Mouse (Mus musculus) limb, embryonic 13.5 days (tissue): ENCODE results near the gene Zfp213. TPM values are rescaled to one million over a fixed set of nuclear protein-coding genes. Genes with fewer than 3 reads are reported as not detected.

Experiments
- ATAC-seq: fragments of 200-750 bp; cut with Nextera tagmentation; 2 replicates; pipeline ENCODE4 v1.8.0; 2017; ENCODE audit warnings: low read depth, moderate number of reproducible peaks, moderate TSS enrichment; ENCODE audit not compliant: low FRiP score
- H3K27ac ChIP-seq: fragments of 300-500 bp; sonication (generic); 2 replicates; pipeline ENCODE4 v1.5.1; 2015; ENCODE audit warnings: inconsistent platforms, mild to moderate bottlenecking, moderate library complexity
- H3K27me3 ChIP-seq: fragments of 300-500 bp; sonication (generic); 2 replicates; pipeline ENCODE4 v1.6.1; 2015; ENCODE audit warnings: mild to moderate bottlenecking, inconsistent platforms
- H3K36me3 ChIP-seq: fragments of 300-500 bp; sonication (generic); 2 replicates; pipeline ENCODE4 v1.6.1; 2015; ENCODE audit warnings: inconsistent platforms, mild to moderate bottlenecking, moderate library complexity
- H3K4me1 ChIP-seq: fragments of 300-500 bp; sonication (generic); 2 replicates; pipeline ENCODE4 v1.6.1; 2015; ENCODE audit warnings: inconsistent platforms
- H3K4me2 ChIP-seq: fragments of 300-500 bp; sonication (generic); replicated peaks from 2 replicates; pipeline ENCODE4 v1.6.1; 2015; ENCODE audit warnings: inconsistent platforms, mild to moderate bottlenecking, moderate library complexity
- H3K4me3 ChIP-seq: fragments of 300-500 bp; sonication (generic); 2 replicates; pipeline ENCODE4 v1.5.1; 2015; ENCODE audit warnings: moderate library complexity, mild to moderate bottlenecking, inconsistent platforms
- H3K9ac ChIP-seq: fragments of 300-500 bp; sonication (generic); 2 replicates; pipeline ENCODE4 v1.6.1; 2015; ENCODE audit warnings: mild to moderate bottlenecking, inconsistent platforms
- H3K9me3 ChIP-seq: fragments of 300-500 bp; sonication (generic); 2 replicates; pipeline ENCODE4 v1.6.1; 2016; ENCODE audit warnings: inconsistent platforms
- WGBS: fragments of 180-500 bp; shearing (Covaris S2); methylation state at CpG from one replicate; pipeline ENCODE4 v1.1.7; 2015; 5-methylcytosine and 5-hydroxymethylcytosine counted together
- polyA plus RNA-seq: library from polyadenylated mRNA; unstranded; fragments of >200 nt; fragmentation: Nextera tagmentation; extraction: Ambion mirVana; gene quantifications from 2 replicates; pipeline ENCODE4 v1.2.1, GENCODE M21; 2015

Gene Zfp213
- polyA plus RNA-seq = 21.0 and 21.7 TPM in 2 replicates

GRCm38 (mm10) chr17:23563595-23564367, at the start of gene Zfp213:
Zfp213 (minus strand) TSS chr17:23564238.
- H3K9ac ChIP-seq = peak within 1 kb of the TSS; percentile 89
- H3K9me3 ChIP-seq = no peaks in the 10 kb centered on the region
- WGBS = under 1% methylated on average over 59 of the region's 59 CpGs
- H3K36me3 ChIP-seq = peaks cover 28% of the 10 kb centered on the region
- peak; percentile 96 for ATAC-seq
- no peaks in the 10 kb centered on the region for H3K27me3 ChIP-seq
- H3K27ac ChIP-seq = peak within 1 kb of the TSS; percentile 93
- H3K4me3 ChIP-seq = peak within 1 kb of the TSS; percentile 76
- H3K4me1 ChIP-seq = peaks cover 15% of the 10 kb centered on the region
- peak within 1 kb of the TSS; percentile 86 for H3K4me2 ChIP-seq

GRCm38 (mm10) chr17:23610361-23610800, 46.3 kb upstream of the Zfp213 start:
- no peak overlapping the region for H3K27ac ChIP-seq
- H3K4me1 ChIP-seq = no peaks in the 10 kb centered on the region
- no peak overlapping the region for H3K4me3 ChIP-seq
- 82% methylated on average over 28 of the region's 28 CpGs for WGBS
- H3K36me3 ChIP-seq = no peaks in the 10 kb centered on the region
- no peaks in the 10 kb centered on the region for H3K9me3 ChIP-seq
- H3K9ac ChIP-seq = no peak overlapping the region
- no peak overlapping the region for H3K4me2 ChIP-seq
- ATAC-seq = peak; percentile 57; the same call in 1 of the 2 replicates
- H3K27me3 ChIP-seq = no peaks in the 10 kb centered on the region

GRCm38 (mm10) chr17:23609612-23610011, 45.6 kb upstream of the Zfp213 start:
- 93% methylated on average over 24 of the region's 24 CpGs for WGBS
- no peak for ATAC-seq
- H3K27ac ChIP-seq = no peak overlapping the region

GRCm38 (mm10) chr17:23605220-23605619, 41.2 kb upstream of the Zfp213 start:
- Histone ChIP-seq H3K36me3 (no peaks in the 10 kb centered on the region), H3K4me3 (no peak overlapping the region), H3K9me3 (no peaks in the 10 kb centered on the region), H3K27me3 (no peaks in the 10 kb centered on the region), H3K27ac (no peak overlapping the region), H3K4me1 (peaks cover 17% of the 10 kb centered on the region), H3K4me2 (no peak overlapping the region), H3K9ac (no peak overlapping the region)
- WGBS = 85% methylated on average over 8 of the region's 8 CpGs
- ATAC-seq = no peak

More at GRCm38 (mm10) chr17:23609612-23610011, 45.6 kb upstream of the Zfp213 start:
- Histone ChIP-seq H3K36me3 (no peaks in the 10 kb centered on the region), H3K9ac (no peak overlapping the region; the same call in 1 of the 2 replicates), H3K4me1 (no peaks in the 10 kb centered on the region), H3K4me3 (no peak overlapping the region), H3K4me2 (no peak overlapping the region), H3K9me3 (no peaks in the 10 kb centered on the region), H3K27me3 (no peaks in the 10 kb centered on the region)

DNA sequence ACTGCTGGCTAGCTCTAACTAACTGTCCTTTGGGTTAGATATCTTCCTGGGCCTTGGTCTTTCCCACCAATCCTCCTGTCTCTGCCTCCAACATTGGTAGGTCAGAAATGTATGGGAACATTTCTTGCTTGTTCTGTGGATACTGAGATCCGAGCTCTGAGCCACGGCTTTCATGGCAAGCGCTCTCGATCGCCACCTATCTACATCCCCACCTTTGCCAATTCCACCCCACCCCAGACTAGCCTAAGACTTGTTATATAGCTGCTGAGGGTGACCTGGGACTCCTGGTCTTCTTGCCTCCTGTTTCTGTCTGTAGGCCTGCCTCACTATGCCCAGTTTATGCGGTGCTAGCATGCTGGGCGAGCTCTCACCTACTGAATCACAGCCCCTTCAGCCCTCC, 40.4 kb upstream of the Zfp213 start:
- peaks cover 21% of the 10 kb centered on the region for H3K4me1 ChIP-seq
- no peak overlapping the region for H3K4me3 ChIP-seq
- ATAC-seq = no peak
- H3K36me3 ChIP-seq = no peaks in the 10 kb centered on the region
- H3K4me2 ChIP-seq = no peak overlapping the region
- H3K27ac ChIP-seq = no peak overlapping the region
- no peaks in the 10 kb centered on the region for H3K27me3 ChIP-seq
- 68% methylated on average over 7 of the region's 7 CpGs for WGBS
- no peaks in the 10 kb centered on the region for H3K9me3 ChIP-seq
- H3K9ac ChIP-seq = no peak overlapping the region

DNA sequence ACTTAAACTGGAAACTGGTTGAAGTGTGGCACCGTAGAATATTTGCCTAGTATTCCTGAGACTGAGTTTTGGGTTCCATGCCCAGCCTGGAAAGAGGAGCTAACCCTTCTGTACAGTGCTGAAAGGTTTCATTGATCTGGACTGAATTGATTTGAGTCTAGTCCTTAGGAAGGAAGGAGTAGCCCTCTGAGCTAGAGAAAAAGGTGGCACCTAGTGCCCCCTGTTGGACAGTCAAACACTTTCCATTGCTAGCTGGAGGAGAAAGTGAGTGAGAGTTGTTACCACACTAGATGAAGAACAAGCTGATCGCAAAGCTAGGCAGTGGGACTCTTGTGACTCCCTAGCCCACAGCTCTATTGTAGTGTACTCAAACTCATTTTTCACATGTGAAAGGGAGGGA, 39.5 kb upstream of the Zfp213 start:
- no peak overlapping the region for H3K27ac ChIP-seq
- no peaks in the 10 kb centered on the region for H3K9me3 ChIP-seq
- no peak overlapping the region for H3K4me2 ChIP-seq
- H3K36me3 ChIP-seq = no peaks in the 10 kb centered on the region
- H3K9ac ChIP-seq = no peak overlapping the region
- WGBS = 67% methylated on average over 2 of the region's 2 CpGs
- H3K4me1 ChIP-seq = peaks cover 23% of the 10 kb centered on the region
- H3K27me3 ChIP-seq = no peaks in the 10 kb centered on the region
- ATAC-seq = no peak
- H3K4me3 ChIP-seq = no peak overlapping the region

- Histone ChIP-seq H3K27ac (no peak overlapping the region), H3K36me3 (no peaks in the 10 kb centered on the region), H3K4me1 (peaks cover 25% of the 10 kb centered on the region), H3K4me2 (no peak overlapping the region), H3K27me3 (no peaks in the 10 kb centered on the region), H3K9me3 (no peaks in the 10 kb centered on the region), H3K4me3 (no peak overlapping the region), H3K9ac (no peak overlapping the region)
- 46% methylated on average over 8 of the region's 8 CpGs for WGBS
- ATAC-seq = no peak
Observed at GRCm38 (mm10) chr17:23603077-23603476, 39.0 kb upstream of the Zfp213 start.

- H3K27me3 ChIP-seq = no peaks in the 10 kb centered on the region
- H3K9me3 ChIP-seq = no peaks in the 10 kb centered on the region
- WGBS = 45% methylated on average over 10 of the region's 10 CpGs
- no peaks in the 10 kb centered on the region for H3K36me3 ChIP-seq
- H3K4me2 ChIP-seq = 0 out of 2 replicates have a peak overlapping the region, but pooled peaks have one; percentile 7
- peaks cover 25% of the 10 kb centered on the region for H3K4me1 ChIP-seq
- ATAC-seq = no peak
- no peak overlapping the region for H3K4me3 ChIP-seq
- H3K9ac ChIP-seq = no peak overlapping the region
- peak overlapping the region; percentile 48; the same call in 1 of the 2 replicates for H3K27ac ChIP-seq
Observed at GRCm38 (mm10) chr17:23601836-23602585, 38.0 kb upstream of the Zfp213 start.

DNA sequence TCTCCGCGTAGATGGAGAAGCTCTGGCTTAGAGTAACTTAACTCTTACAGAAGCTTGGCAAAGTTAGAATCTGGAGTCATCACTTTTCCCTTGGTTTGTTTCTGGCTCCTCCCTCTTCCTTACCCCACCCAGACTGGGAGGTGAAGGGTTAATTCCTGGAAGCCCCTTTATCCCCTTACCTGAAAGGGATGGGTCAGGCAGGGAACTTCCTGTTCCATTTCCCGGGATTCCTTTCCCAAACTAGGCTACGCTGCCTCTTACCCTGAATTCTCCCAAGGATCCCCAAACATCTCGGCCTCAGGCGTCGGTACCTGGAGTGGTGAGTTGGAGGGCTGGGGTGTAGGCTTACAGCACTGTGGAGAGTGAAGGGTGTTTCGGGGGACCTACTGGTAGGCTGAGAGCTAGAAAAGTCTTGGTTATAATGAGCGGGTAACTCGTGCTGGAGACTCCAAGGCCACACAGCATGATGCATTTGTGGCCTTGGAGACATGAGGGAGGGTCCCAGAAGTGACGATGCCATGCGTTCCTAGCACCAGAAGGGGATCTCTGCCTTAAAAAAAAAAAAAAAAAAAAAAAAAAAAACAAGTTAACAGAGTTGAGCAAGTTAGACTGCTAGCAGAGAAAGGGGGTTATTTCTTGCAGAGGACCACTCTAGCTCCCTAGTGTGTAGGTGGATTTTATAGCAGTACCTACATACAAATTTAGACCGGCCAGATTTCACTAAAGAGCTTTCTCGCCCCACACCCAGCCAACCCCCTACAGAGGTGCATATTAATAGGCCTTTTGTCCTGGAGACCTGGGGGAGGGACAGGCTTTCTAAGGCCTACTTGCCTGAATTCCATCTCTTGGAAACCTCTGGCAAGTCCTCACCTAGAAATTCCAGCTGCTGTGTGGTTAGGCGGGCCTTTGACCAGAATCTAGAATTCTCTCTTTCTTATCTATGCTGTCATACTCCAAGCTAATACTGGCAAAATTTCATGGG, 36.9 kb upstream of the Zfp213 start, which contains the start of gene Zscan10:
TSS of gene Zscan10 (plus strand) at position 216 of the 982 bp plus-strand sequence.
- no peaks in the 10 kb centered on the region for H3K27me3 ChIP-seq
- 38% methylated on average over 15 of the region's 15 CpGs for WGBS
- H3K9me3 ChIP-seq = no peaks in the 10 kb centered on the region
- no peak within 1 kb of the TSS for H3K9ac ChIP-seq
- no peak for ATAC-seq
- peak within 1 kb of the TSS; percentile 76 for H3K4me2 ChIP-seq
- H3K27ac ChIP-seq = peak within 1 kb of the TSS; percentile 92
- H3K4me3 ChIP-seq = peak within 1 kb of the TSS; percentile 48
- H3K36me3 ChIP-seq = no peaks in the 10 kb centered on the region
- peaks cover 25% of the 10 kb centered on the region for H3K4me1 ChIP-seq

- peak overlapping the region; percentile 70 for H3K9ac ChIP-seq
- no peak for ATAC-seq
- H3K9me3 ChIP-seq = no peaks in the 10 kb centered on the region
- H3K36me3 ChIP-seq = no peaks in the 10 kb centered on the region
- H3K4me1 ChIP-seq = peaks cover 25% of the 10 kb centered on the region
- no peaks in the 10 kb centered on the region for H3K27me3 ChIP-seq
- H3K4me2 ChIP-seq = peak overlapping the region; percentile 76
- 50% methylated on average over 7 of the region's 7 CpGs for WGBS
- H3K27ac ChIP-seq = peak overlapping the region; percentile 92
- H3K4me3 ChIP-seq = peak overlapping the region; percentile 48
Observed at GRCm38 (mm10) chr17:23599605-23600063, 35.6 kb upstream of the Zfp213 start.
